Mouse (Mus musculus): ENCODE measurements around the gene Lpar2.

Gene Lpar2

GRCm38 (mm10) chr8:69822386-69823191 is at the start of gene Lpar2:
Gene Lpar2 (plus strand): TSS chr8:69822429.
- DNase-seq (ENCODE audit: low spot score) = peak; percentile 74

DNA sequence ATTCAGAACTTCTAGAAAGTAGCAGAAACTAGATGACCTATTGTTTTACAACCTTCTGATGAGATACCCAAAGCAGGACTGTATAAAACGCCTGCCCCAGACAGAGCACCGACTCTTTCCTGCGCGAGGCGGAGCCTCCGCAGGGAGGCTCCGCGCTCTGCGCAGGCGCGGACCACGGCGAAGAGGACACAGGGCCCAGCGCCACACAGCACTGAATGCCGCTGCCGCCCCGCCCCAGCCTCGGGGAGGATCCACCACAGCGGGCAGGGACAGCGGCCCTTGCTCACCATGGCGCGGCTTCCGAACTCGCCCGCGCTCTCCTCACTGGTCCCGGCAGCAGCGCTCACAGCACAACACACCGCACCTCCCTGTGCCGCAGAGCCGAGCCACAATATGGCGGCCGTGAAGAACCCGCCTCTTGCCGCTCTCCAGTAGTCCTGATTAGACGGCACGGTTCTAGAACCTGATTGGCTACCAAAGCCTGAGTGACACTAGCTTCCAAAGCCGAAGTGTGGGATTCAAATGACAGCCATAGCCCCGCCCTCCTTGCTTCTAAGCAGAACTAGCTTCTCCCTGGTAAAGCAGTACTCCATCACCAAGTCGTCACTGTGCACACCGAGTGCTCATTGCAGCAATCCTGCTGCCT is 47.6 kb upstream of the Lpar2 start, which contains the start of gene Gm20422:
Gene Gm20422, minus strand, starts transcription at position 384 of the 646 bp plus-strand sequence.
- peak; percentile 83 for DNase-seq (ENCODE audit: low spot score)

GRCm38 (mm10) chr8:69775149-69775534 is 47.1 kb upstream of the Lpar2 start:
- DNase-seq (ENCODE audit: low spot score) = no peak

DNA sequence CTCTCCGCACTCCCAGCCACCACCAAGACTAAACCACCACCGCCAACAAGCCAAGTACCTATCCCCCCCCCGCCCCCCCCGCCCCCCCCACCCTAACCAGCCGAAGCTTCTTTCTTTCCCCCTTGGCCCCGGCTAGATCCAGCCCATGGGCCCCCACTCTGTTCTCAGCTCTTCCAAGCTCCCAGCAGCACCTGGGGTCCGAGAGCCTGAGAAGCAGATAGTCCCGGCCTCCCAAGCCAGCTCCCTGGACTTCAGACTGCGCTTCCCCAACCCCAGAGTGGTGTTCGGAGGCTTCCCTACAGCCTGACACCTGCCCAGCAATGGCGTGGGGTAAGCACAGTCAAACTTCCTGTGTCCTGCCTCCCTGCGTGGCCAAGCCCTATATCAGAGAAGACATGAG is 45.1 kb upstream of the Lpar2 start:
- no peak for DNase-seq (ENCODE audit: low spot score)

GRCm38 (mm10) chr8:69789105-69789504 is 33.1 kb upstream of the Lpar2 start:
- DNase-seq (ENCODE audit: low spot score) = no peak

DNA sequence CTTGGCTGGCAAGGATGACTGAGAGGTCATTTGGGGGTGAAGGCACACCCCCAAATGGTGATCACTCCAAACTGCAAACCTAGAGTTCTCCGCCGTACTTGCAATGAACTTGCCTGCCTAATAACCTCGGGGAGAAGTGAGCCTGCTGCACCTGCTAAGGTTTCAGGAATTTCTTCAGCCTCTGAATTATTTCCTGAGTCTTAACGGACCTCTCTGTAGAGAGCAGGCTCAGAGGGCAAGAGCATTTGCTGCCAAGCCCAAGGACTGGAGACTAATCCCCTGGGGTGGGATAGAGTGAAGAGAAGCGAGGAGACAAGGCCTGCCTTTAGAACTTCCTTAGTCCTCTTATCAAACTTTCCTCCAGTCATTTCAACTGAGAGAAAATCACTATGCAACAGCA is 32.5 kb upstream of the Lpar2 start:
- no peak for DNase-seq (ENCODE audit: low spot score)

DNA sequence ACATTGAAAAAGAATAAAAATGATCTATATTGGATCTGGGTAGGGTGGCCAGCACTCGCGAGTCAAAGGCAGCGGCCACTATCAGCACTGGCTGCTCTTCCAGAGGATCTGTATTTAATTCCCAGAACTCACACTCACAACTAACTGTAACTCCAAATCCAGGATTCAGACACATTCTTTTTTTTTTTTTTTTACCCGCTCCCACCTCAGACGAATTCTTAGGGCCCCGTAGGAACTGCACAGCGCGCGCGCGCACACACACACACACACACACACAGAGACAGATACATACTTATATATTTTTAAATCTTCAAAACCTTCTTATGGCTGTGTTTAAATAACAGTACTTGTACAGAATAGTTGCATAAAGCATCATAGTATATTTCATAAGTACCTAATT is 31.9 kb upstream of the Lpar2 start:
- DNase-seq (ENCODE audit: low spot score) = no peak

DNA sequence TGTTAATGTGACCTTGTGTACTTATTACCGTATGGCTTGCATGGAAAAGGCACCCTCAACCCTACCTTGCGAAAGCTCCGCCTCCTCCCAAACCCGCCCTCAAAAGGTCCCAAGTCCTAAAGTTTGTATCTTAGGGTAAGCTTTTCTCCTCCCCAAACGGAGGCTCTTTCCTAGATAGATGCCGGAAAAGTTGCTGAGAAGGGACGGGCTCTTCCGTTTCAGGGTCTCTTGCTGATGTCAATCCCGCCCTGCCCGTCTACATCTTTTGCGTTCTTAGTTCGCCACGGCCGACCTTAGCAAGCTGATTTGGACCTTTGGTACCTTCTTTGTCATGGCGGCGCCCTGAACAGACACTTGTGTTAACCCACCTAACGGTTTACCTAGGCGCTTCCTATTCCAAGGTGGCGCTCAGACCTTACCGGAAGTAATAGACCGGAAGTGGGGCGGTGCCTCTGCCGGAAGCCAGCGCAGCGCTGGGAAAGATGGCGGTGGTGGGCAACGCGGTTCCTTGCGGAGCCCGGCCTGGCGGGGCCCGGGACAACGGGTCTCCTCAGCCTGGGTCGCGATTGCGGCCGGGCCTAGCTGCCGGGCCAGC is 31.4 kb upstream of the Lpar2 start, which contains the start of the genes Atp13a1 and Zfp866:
Gene Atp13a1, plus strand, starts transcription at position 391 of the 595 bp plus-strand sequence.
Gene Zfp866, minus strand, starts transcription at position 406 of the 595 bp plus-strand sequence.
- peak; percentile 85 for DNase-seq (ENCODE audit: low spot score)

- no peak for DNase-seq (ENCODE audit: low spot score)
Observed at GRCm38 (mm10) chr8:69791415-69792068, 30.7 kb upstream of the Lpar2 start.

DNA sequence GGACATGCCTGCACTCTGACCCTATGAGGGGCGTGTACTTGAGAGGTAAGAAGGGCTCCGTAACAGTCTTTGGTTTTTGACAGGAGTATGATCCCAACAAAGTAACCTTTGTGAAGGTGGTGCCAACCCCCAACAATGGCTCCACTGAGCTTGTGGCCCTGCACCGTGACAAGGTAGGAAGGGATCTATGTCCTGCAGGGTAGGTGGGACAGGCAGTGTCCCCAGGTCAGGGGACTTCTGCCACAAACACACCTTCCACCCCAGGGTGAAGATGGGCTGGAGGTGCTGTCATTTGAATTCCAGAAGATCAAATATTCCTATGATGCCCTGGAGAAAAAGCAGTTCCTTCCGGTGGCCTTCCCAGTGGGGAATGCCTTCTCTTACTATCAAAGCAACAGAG is 28.6 kb upstream of the Lpar2 start:
- DNase-seq (ENCODE audit: low spot score) = no peak

DNA sequence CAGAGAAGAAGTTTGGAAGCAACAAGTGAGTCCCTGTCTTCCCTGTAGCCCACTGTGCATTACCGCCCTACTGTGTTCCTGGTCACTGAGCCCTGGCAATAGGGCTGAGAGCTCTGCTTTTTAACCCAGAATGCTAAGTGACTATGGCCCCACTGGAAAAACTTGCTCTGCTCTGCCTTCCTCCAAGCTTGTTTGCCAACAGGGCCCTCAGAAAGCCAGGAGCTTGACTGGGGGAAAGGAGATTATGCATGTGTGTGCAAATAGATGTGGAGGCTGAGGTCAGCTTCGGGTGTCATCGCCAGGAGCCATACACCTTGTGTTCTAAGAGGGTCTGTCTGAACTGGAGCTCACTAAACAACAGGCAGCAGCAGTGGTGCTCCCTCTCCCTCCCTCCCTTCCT is 28.1 kb upstream of the Lpar2 start:
- no peak for DNase-seq (ENCODE audit: low spot score)

- no peak for DNase-seq (ENCODE audit: low spot score)
Observed at GRCm38 (mm10) chr8:69794901-69795300, 27.3 kb upstream of the Lpar2 start.

DNA sequence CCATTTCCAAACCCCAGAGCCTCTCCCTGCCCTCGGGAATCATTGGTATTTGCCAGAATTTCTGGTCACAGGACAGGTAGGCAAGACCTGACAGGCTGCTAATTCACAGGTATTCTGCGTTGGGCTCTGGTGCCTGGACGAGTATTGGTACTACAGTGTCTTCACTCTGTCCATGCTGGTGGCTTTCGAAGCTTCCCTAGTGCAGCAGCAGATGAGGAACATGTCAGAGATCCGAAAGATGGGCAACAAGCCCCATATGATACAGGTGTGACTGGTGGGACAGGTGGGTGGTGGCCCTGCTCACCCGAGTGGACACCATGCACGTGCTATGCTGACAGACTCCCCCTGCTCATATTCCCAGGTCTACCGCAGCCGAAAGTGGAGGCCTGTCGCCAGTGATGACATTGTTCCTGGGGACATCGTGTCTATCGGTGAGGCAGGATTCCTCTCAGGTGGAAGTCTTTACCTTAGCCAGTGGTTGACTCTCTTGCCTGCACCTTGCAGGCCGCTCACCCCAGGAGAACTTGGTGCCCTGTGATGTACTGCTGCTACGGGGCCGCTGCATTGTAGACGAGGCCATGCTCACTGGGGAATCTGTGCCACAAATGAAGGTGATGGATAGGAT is 25.4 kb upstream of the Lpar2 start:
- no peak for DNase-seq (ENCODE audit: low spot score)

DNA sequence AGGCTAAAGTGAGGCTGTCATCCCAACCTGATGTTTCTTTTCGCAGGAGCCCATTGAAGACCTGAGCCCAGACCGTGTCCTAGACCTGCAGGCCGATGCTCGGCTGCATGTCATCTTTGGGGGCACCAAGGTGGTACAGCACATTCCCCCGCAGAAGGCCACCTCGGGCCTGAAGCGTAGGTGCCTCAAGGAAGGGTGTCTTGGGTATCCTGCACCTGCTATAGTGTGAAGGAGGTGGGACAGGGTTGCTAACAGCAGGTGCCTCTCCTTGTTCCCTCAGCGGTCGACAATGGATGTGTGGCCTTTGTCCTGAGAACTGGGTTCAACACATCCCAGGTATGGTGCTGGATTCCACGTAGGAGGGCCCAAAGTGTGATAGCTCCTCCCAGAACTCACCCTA is 24.6 kb upstream of the Lpar2 start:
- DNase-seq (ENCODE audit: low spot score) = no peak

DNA sequence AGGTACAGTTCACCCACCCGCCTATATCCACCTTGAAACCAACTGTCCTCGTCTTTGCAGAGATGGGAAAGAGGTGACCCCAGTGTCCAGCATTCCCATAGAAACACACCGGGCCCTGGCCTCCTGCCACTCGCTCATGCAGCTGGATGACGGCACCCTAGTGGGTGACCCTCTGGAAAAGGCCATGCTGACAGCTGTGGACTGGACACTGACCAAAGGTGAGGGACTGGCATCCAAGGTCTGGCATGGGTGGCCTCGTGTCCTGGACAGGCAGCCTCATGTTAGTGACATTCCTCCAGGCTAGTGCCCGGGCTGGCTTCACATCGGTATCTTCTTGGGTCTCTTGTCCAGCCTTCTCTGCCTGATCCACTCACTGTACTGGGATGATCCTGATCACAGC is 23.0 kb upstream of the Lpar2 start:
- no peak for DNase-seq (ENCODE audit: low spot score)

- no peak for DNase-seq (ENCODE audit: low spot score)
Observed at GRCm38 (mm10) chr8:69799946-69800345, 22.3 kb upstream of the Lpar2 start.

GRCm38 (mm10) chr8:69801796-69802195 is 20.4 kb upstream of the Lpar2 start:
- DNase-seq (ENCODE audit: low spot score) = no peak

DNA sequence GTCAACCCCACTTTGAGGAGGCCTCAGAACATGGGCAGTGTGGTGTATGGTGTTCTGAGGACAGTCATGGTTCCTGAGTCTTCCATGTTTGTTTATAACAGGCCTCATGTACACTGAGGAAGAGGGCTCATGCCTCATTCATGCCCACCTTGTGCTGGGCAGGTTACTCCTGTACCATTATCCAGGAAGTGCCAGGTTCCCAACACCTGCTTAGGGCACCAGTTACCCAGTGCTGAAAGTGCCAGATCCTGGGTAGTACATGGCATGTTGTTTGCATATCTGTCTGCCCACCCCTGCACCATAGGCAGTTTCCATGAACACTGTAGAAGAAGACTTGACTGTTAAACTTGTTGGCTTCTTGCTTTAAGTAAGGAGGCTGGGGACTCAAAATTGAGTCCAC is 20.0 kb upstream of the Lpar2 start:
- no peak for DNase-seq (ENCODE audit: low spot score)

DNA sequence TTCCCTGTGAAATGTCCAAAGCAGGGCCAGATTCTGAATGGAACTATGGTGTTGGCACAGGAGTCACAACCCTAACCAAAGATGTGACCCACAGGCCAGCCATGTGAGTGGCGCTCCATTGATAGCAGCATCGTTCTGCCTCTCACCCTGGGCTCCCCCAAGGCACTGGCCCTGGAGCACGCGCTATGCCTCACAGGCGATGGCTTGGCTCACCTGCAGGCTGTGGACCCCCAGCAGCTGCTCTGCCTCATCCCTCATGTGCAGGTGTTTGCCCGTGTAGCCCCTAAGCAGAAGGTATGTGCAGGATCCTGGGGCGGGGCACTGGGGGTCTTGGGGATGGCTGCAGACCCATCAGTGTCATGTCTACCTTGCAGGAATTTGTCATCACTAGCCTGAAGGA is 18.9 kb upstream of the Lpar2 start:
- peak; percentile 3 for DNase-seq (ENCODE audit: low spot score)

DNA sequence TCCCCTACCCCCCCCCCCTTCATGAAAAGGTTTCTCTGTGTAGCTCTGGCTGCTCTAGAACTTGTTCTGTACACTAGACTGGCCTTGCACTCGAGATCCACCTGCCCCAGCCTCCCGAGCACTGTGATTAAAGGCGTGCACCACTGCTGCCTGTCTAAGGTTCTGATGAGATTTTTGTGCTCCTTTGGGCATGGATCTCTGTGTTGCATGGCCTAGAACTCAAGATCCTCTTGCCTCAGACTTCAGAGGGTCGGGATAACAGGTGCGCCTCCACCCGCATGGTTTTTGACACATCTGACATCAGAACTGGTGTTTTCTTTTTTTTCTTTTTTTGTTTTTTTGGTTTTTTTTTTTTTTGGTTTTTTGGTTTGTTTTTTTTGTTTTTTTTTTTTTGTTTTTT is 17.7 kb upstream of the Lpar2 start:
- peak; percentile 1 for DNase-seq (ENCODE audit: low spot score)

DNA sequence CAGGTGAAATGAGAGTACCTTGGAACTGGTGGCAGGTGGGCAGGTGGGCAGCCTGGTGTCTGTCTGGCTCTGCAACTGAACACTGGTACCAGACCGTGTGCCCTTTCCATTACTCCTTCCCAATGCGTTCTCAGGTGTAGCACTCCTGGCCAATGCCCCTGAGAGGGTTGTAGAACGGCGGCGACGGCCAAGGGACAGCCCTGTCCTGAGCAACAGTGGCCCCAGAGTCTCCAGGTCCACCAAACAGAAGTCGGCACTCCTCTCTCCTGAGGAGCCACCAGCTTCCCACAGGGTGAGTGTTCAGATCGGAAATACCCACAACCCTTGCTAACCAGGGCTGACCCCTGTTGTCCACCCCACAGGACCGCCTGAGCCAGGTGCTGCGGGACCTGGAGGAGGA is 17.1 kb upstream of the Lpar2 start:
- peak; percentile 5 for DNase-seq (ENCODE audit: low spot score)

- DNase-seq (ENCODE audit: low spot score) = peak; percentile 2
Observed at GRCm38 (mm10) chr8:69805491-69805890, 16.7 kb upstream of the Lpar2 start.
